Mouse (Mus musculus): ENCODE measurements around the gene Taf11. TPM values are rescaled to one million over a fixed set of nuclear protein-coding genes. Genes with fewer than 3 reads are reported as not detected.
A peak's percentile ranks its signal among the peaks of the same experiment; 100 is the strongest.

Taf11 gene
- polyA plus RNA-seq, 1 experiment, result 41.3 TPM

DNA sequence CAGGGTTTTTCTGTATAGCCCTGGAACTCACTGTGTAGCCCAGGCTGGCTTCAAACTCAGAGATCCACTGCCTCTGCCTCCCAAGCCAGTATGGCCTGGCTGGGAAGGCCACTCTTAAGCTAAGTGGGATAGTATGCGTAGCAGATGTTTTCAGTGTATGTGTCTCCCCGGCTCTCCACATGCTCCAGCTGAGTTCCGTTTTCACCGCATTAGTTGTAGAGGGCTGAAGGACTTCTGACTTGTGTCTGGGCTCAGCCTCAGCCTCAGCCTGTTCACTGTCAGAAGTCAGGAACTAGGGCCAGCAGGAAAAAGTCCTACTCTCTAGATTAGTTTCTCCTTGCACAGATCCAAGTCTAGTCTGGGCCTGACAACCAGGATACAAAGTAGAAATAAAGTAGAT lies 6.7 kb upstream of the Taf11 start:
- no peak for DNase-seq (ENCODE audit: low read depth)
- TF ChIP-seq CTCF (IDR thresholded peaks at IDR 0.05; ENCODE audit: borderline replicate concordance, extremely low read depth, insufficient read depth, insufficient read length) (no peak), POLR2A (IDR thresholded peaks at IDR 0.05; ENCODE audit: borderline replicate concordance, extremely low read depth, insufficient read depth, insufficient read length, poor library complexity, severe bottlenecking) (no peak)

DNA sequence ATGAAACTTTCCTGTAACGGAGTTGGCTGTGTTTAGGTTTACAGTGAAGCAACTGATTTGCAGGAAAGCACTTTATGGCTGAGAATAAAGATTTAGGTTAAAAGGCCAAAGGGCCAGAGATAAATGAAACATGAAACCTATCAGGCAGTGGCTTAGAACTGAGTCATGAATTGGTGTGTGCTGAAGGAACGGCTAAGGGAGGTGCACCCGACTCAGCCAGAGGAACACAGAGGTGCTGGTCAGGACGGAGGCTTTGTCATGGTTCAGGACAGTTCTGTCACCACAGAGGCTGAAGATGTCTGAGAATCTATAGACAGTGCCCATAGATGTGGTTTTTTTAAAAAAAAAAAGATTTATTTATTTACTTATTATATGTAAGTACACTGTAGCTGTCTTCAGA lies 5.1 kb upstream of the Taf11 start:
- no peak for DNase-seq (ENCODE audit: low read depth)
- TF ChIP-seq POLR2A (IDR thresholded peaks at IDR 0.05; ENCODE audit: borderline replicate concordance, extremely low read depth, insufficient read depth, insufficient read length, poor library complexity, severe bottlenecking) (no peak), CTCF (IDR thresholded peaks at IDR 0.05; ENCODE audit: borderline replicate concordance, extremely low read depth, insufficient read depth, insufficient read length) (no peak)

- DNase-seq (ENCODE audit: low read depth), result no peak
- TF ChIP-seq POLR2A (IDR thresholded peaks at IDR 0.05; ENCODE audit: borderline replicate concordance, extremely low read depth, insufficient read depth, insufficient read length, poor library complexity, severe bottlenecking), result no peak
- no peak for TF ChIP-seq CTCF (IDR thresholded peaks at IDR 0.05; ENCODE audit: borderline replicate concordance, extremely low read depth, insufficient read depth, insufficient read length)
Measured at GRCm38 (mm10) chr17:27911371-27911770, 1.7 kb upstream of the Taf11 start.

- DNase-seq (ENCODE audit: low read depth), result peak; percentile 93
- TF ChIP-seq CTCF (IDR thresholded peaks at IDR 0.05; ENCODE audit: borderline replicate concordance, extremely low read depth, insufficient read depth, insufficient read length) (peak; percentile 33; the same call in 1 of the 2 replicates), POLR2A (IDR thresholded peaks at IDR 0.05; ENCODE audit: borderline replicate concordance, extremely low read depth, insufficient read depth, insufficient read length, poor library complexity, severe bottlenecking) (peak; percentile 84)
Measured at GRCm38 (mm10) chr17:27908888-27909621, 589 bp downstream of the Taf11 start, which contains the start of gene Anks1. Anks1 (plus strand) TSS chr17:27909306.

- no peak for TF ChIP-seq CTCF (IDR thresholded peaks at IDR 0.05; ENCODE audit: borderline replicate concordance, extremely low read depth, insufficient read depth, insufficient read length)
- no peak for TF ChIP-seq POLR2A (IDR thresholded peaks at IDR 0.05; ENCODE audit: borderline replicate concordance, extremely low read depth, insufficient read depth, insufficient read length, poor library complexity, severe bottlenecking)
- DNase-seq (ENCODE audit: low read depth), result no peak
Measured at GRCm38 (mm10) chr17:27908206-27908887, 1.3 kb downstream of the Taf11 start.

DNA sequence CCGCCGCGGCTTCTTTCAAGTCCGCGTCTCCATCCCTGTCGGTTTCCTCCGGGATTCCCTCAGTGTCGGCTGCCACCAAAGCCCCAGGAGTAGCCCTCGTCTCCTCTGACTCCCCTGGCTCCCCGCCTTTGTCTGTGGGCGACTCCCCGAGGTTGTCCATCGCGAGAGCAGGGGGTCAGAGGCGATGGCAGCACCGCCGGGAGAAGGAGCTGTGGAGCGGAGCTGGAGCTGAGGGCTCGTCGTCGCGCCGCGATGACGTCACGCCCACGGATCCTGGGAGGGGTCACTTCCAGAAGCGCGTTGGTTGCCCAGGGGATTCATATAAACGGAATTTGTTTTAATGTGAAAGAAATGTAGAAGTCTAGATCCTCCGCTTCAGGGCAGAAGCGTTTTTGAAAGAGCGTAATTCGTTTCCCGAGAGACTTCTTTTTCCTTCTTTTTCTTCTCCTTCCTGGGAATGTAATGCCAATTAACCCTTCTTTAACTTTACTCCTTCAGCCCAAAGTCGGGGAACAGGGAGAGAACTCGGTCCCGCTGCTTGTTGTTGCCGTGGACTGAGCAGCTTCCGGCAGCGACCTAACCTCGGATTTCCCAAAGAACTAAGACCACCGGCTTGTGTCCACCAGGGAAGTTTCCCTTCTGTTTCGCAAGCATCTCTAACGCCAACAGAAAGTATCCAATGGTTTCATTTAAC lies 2.0 kb downstream of the Taf11 start:
- DNase-seq (ENCODE audit: low read depth), result peak; percentile 98
- no peak for TF ChIP-seq CTCF (IDR thresholded peaks at IDR 0.05; ENCODE audit: borderline replicate concordance, extremely low read depth, insufficient read depth, insufficient read length)
- TF ChIP-seq POLR2A (IDR thresholded peaks at IDR 0.05; ENCODE audit: borderline replicate concordance, extremely low read depth, insufficient read depth, insufficient read length, poor library complexity, severe bottlenecking), result peak; percentile 27; the same call in 1 of the 2 replicates

GRCm38 (mm10) chr17:27886499-27887210 lies 23.0 kb downstream of the Taf11 start:
- TF ChIP-seq CTCF (IDR thresholded peaks at IDR 0.05; ENCODE audit: borderline replicate concordance, extremely low read depth, insufficient read depth, insufficient read length) (no peak), POLR2A (IDR thresholded peaks at IDR 0.05; ENCODE audit: borderline replicate concordance, extremely low read depth, insufficient read depth, insufficient read length, poor library complexity, severe bottlenecking) (no peak)
- DNase-seq (ENCODE audit: low read depth), result no peak

GRCm38 (mm10) chr17:27883994-27884393 lies 25.6 kb downstream of the Taf11 start:
- TF ChIP-seq CTCF (IDR thresholded peaks at IDR 0.05; ENCODE audit: borderline replicate concordance, extremely low read depth, insufficient read depth, insufficient read length), result no peak
- no peak for TF ChIP-seq POLR2A (IDR thresholded peaks at IDR 0.05; ENCODE audit: borderline replicate concordance, extremely low read depth, insufficient read depth, insufficient read length, poor library complexity, severe bottlenecking)
- DNase-seq (ENCODE audit: low read depth), result no peak

- TF ChIP-seq CTCF (IDR thresholded peaks at IDR 0.05; ENCODE audit: borderline replicate concordance, extremely low read depth, insufficient read depth, insufficient read length) (no peak), POLR2A (IDR thresholded peaks at IDR 0.05; ENCODE audit: borderline replicate concordance, extremely low read depth, insufficient read depth, insufficient read length, poor library complexity, severe bottlenecking) (no peak)
- DNase-seq (ENCODE audit: low read depth), result no peak
Measured at GRCm38 (mm10) chr17:27883129-27883528, 26.5 kb downstream of the Taf11 start.

DNA sequence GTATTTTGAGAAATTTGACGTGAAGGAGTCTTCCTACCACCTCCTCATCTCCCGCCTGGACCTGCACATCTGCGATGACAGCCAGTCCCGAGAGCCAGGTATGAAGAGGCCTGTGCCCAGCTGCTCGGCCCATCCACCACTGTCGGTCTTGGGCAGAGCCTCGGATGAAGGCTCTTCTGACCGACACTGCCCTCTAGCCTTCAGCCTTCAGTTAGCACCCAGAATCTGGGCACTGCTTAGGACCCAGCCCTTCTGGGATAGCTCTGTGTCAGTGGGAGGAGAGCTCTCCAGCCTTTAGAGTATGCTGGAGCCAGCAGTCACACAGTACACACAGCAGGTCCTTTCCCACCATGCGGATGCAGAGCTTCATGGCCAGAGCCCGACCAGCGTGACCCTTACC lies 28.1 kb downstream of the Taf11 start:
- TF ChIP-seq CTCF (IDR thresholded peaks at IDR 0.05; ENCODE audit: borderline replicate concordance, extremely low read depth, insufficient read depth, insufficient read length) (peak; percentile 42; the same call in 1 of the 2 replicates), POLR2A (IDR thresholded peaks at IDR 0.05; ENCODE audit: borderline replicate concordance, extremely low read depth, insufficient read depth, insufficient read length, poor library complexity, severe bottlenecking) (no peak)
- peak; percentile 6 for DNase-seq (ENCODE audit: low read depth)

DNA sequence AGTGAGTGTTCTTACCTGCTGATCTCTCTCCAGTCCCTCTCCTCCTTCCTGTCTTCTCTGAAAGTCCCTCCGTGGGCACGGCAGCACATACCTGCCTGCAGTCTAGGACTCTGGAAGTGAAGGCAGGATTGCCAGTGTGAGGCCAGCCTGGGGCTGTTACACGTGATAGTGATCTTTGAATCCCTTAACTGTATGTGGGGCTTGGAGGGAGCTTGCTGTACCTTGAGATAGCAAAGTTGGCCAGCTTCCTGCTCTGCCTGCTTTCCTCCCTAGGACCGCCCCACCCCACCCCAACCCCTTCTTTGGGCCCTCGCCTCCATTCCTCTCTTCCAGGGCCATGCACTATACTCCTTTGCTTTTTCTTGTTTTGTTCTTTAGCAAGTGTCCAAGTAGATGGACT lies 35.1 kb downstream of the Taf11 start:
- no peak for TF ChIP-seq POLR2A (IDR thresholded peaks at IDR 0.05; ENCODE audit: borderline replicate concordance, extremely low read depth, insufficient read depth, insufficient read length, poor library complexity, severe bottlenecking)
- TF ChIP-seq CTCF (IDR thresholded peaks at IDR 0.05; ENCODE audit: borderline replicate concordance, extremely low read depth, insufficient read depth, insufficient read length), result no peak
- no peak for DNase-seq (ENCODE audit: low read depth)
